Comparison of ENCODE assay signal across 10 mouse cellular contexts in genomic region chr9:44498421-44499355, GRCm38 (mm10). TPM values are rescaled to one million over a fixed set of nuclear protein-coding genes. Genes with fewer than 3 reads are reported as not detected.
DNase-seq lines count a peak whose midpoint lies in the region; ATAC-seq and TF ChIP-seq lines count a peak whose summit lies in the region.
"Had no signal": no experiment of that assay in that cellular context is flagged by ENCODE, and none has a peak within 500 bp of the region (broad histone marks: within the 10 kb centered on the region; RNA-seq: fewer than 3 reads in every experiment).

No protein-coding gene starts in this region.

- peaks cover 19% of the 10 kb centered on the region for H3K36me3 ChIP-seq in forebrain, embryonic 13.5 days (ENCODE audit: poor library complexity, severe bottlenecking)
- peaks cover 20% of the 10 kb centered on the region for H3K36me3 ChIP-seq in hindbrain, embryonic 10.5 days
- peaks cover 34% of the 10 kb centered on the region for H3K36me3 ChIP-seq in limb, embryonic 10.5 days
- peaks cover 13% of the 10 kb centered on the region for H3K36me3 ChIP-seq in midbrain, embryonic 10.5 days
- H3K36me3 ChIP-seq in stomach, embryonic 15.5 days: peaks cover 12% of the 10 kb centered on the region; the same call in 1 of the 2 replicates
- H3K36me3 ChIP-seq: G1E had no signal

- WGBS in bone marrow, adult 2 months: 2% methylated on average over 59 of the region's 59 CpGs
- WGBS in forebrain, embryonic 13.5 days: under 1% methylated on average over 59 of the region's 59 CpGs
- under 1% methylated on average over 59 of the region's 59 CpGs for WGBS in hindbrain, embryonic 10.5 days
- under 1% methylated on average over 59 of the region's 59 CpGs for WGBS in limb, embryonic 10.5 days
- under 1% methylated on average over 59 of the region's 59 CpGs for WGBS in midbrain, embryonic 10.5 days
- WGBS in stomach, embryonic 15.5 days: 1% methylated on average over 55 of the region's 59 CpGs

- H3K27me3 ChIP-seq in forebrain, embryonic 13.5 days: no peaks in the 10 kb centered on the region
- H3K27me3 ChIP-seq in hindbrain, embryonic 10.5 days (ENCODE audit: insufficient read depth, poor library complexity, severe bottlenecking): peaks cover 36% of the 10 kb centered on the region
- no peaks in the 10 kb centered on the region for H3K27me3 ChIP-seq in limb, embryonic 10.5 days (ENCODE audit: low read depth, poor library complexity, severe bottlenecking)
- H3K27me3 ChIP-seq in midbrain, embryonic 10.5 days (ENCODE audit: low read depth, poor library complexity, severe bottlenecking): peaks cover 49% of the 10 kb centered on the region
- H3K27me3 ChIP-seq in stomach, embryonic 15.5 days (replicated peaks): no peaks in the 10 kb centered on the region

- H3K4me2 ChIP-seq in forebrain, embryonic 13.5 days: peak overlapping the region; percentile 84
- H3K4me2 ChIP-seq in stomach, embryonic 15.5 days: peak overlapping the region; percentile 87

- no peak for DNase-seq in frontal cortex, postnatal 14 days (ENCODE audit: low spot score in 2 of 2)
- peak; percentile 86 for DNase-seq in hindbrain, embryonic 10.5 days (ENCODE audit: low spot score)
- peak; percentile 91 for DNase-seq in limb, embryonic 10.5 days (ENCODE audit: low spot score)
- DNase-seq in midbrain, embryonic 10.5 days (ENCODE audit: low spot score): peak; percentile 85

- no peak for TF ChIP-seq POLR2A in bone marrow, adult 2 months (IDR thresholded peaks at IDR 0.05; ENCODE audit: borderline replicate concordance, control insufficient read depth, low read depth, low read length)

- peak overlapping the region; percentile 68 for H3K9ac ChIP-seq in forebrain, embryonic 13.5 days
- H3K9ac ChIP-seq in stomach, embryonic 15.5 days: peak overlapping the region; percentile 32; the same call in 1 of the 2 replicates

- H3K9me3 ChIP-seq in forebrain, embryonic 13.5 days (replicated peaks): no peaks in the 10 kb centered on the region
- H3K9me3 ChIP-seq in hindbrain, embryonic 10.5 days: no peaks in the 10 kb centered on the region
- H3K9me3 ChIP-seq in limb, embryonic 10.5 days (replicated peaks): no peaks in the 10 kb centered on the region
- no peaks in the 10 kb centered on the region for H3K9me3 ChIP-seq in midbrain, embryonic 10.5 days (replicated peaks)
- no peaks in the 10 kb centered on the region for H3K9me3 ChIP-seq in stomach, embryonic 15.5 days
- H3K9me3 ChIP-seq: G1E had no signal

- peak; percentile 53 for TF ChIP-seq CTCF in bone marrow, adult 2 months (IDR thresholded peaks at IDR 0.05; ENCODE audit: control insufficient read depth, insufficient read depth, low read length)

- peak; percentile 16; the same call in 1 of the 2 replicates for ATAC-seq in frontal cortex, adult (ENCODE audit: low TSS enrichment)
- peak; percentile 80 for ATAC-seq in forebrain, embryonic 13.5 days
- peak; percentile 64 for ATAC-seq in stomach, embryonic 15.5 days (ENCODE audit: insufficient read depth, low FRiP score, low read depth)

- H3K4me1 ChIP-seq in bone marrow, adult 2 months (ENCODE audit: control insufficient read depth, insufficient read depth, low read length): peaks cover 8% of the 10 kb centered on the region
- H3K4me1 ChIP-seq in forebrain, embryonic 13.5 days: peaks cover 81% of the 10 kb centered on the region
- H3K4me1 ChIP-seq in hindbrain, embryonic 10.5 days (replicated peaks): peaks cover 81% of the 10 kb centered on the region
- H3K4me1 ChIP-seq in limb, embryonic 10.5 days: peaks cover 84% of the 10 kb centered on the region
- peaks cover 77% of the 10 kb centered on the region for H3K4me1 ChIP-seq in midbrain, embryonic 10.5 days
- H3K4me1 ChIP-seq in stomach, embryonic 15.5 days: peaks cover 79% of the 10 kb centered on the region

- no peak overlapping the region for H3K4me3 ChIP-seq in bone marrow, adult 2 months (replicated peaks; ENCODE audit: control insufficient read depth, low read depth, low read length)
- peak overlapping the region; percentile 43 for H3K4me3 ChIP-seq in forebrain, embryonic 13.5 days
- peak overlapping the region; percentile 61 for H3K4me3 ChIP-seq in hindbrain, embryonic 10.5 days
- peak overlapping the region; percentile 59 for H3K4me3 ChIP-seq in limb, embryonic 10.5 days
- H3K4me3 ChIP-seq in midbrain, embryonic 10.5 days: peak overlapping the region; percentile 58
- H3K4me3 ChIP-seq in stomach, embryonic 15.5 days (replicated peaks): peak overlapping the region; percentile 44

- no peak overlapping the region for H3K27ac ChIP-seq in bone marrow, adult 2 months (ENCODE audit: control insufficient read depth, insufficient read depth, low read depth, low read length, poor library complexity)
- H3K27ac ChIP-seq in forebrain, embryonic 13.5 days: peak overlapping the region; percentile 95
- H3K27ac ChIP-seq in hindbrain, embryonic 10.5 days: peak overlapping the region; percentile 87
- peak overlapping the region; percentile 92 for H3K27ac ChIP-seq in limb, embryonic 10.5 days
- H3K27ac ChIP-seq in midbrain, embryonic 10.5 days (replicated peaks): peak overlapping the region; percentile 84
- H3K27ac ChIP-seq in stomach, embryonic 15.5 days: peak overlapping the region; percentile 94
- H3K27ac ChIP-seq: macrophage had no signal

RNA-seq across cellular contexts. Expression of gene Bcl9l, which starts 16.1 kb away (rescaled TPM):
- 9.0 and 15.6 TPM in 2 replicates for polyA plus RNA-seq in bone marrow, adult 2 months (2011; ENCODE audit: insufficient read depth, insufficient read length, low replicate concordance, missing spikeins)
- 8.6 and 9.1 TPM in 2 replicates for polyA plus RNA-seq in forebrain, embryonic 13.5 days (2015; fragmentation: Nextera tagmentation; extraction: Ambion mirVana)
- 4.6 and 7.3 TPM in 2 replicates for polyA plus RNA-seq in hindbrain, embryonic 10.5 days (2016; fragmentation: Nextera tagmentation; extraction: Ambion mirVana)
- 9.0 and 12.1 TPM in 2 replicates for polyA plus RNA-seq in limb, embryonic 10.5 days (2016; fragmentation: Nextera tagmentation; extraction: Ambion mirVana)
- polyA plus RNA-seq in midbrain, embryonic 10.5 days (2016; fragmentation: Nextera tagmentation; extraction: Ambion mirVana): 3.9 and 4.7 TPM in 2 replicates
- 12.0 and 12.1 TPM in 2 replicates for polyA plus RNA-seq in stomach, embryonic 15.5 days (2015; fragmentation: Nextera tagmentation; extraction: Ambion mirVana)

RNA-seq across cellular contexts. Expression of gene Upk2, which starts 43.9 kb away (rescaled TPM):
- not detected in 2 replicates for polyA plus RNA-seq in bone marrow, adult 2 months (2011; ENCODE audit: insufficient read depth, insufficient read length, low replicate concordance, missing spikeins)
- not detected in 2 replicates for polyA plus RNA-seq in forebrain, embryonic 13.5 days (2015; fragmentation: Nextera tagmentation; extraction: Ambion mirVana)
- 0.14 TPM in 1 of 2 replicates, not detected in the other for polyA plus RNA-seq in hindbrain, embryonic 10.5 days (2016; fragmentation: Nextera tagmentation; extraction: Ambion mirVana)
- 0.36 TPM in 1 of 2 replicates, not detected in the other for polyA plus RNA-seq in limb, embryonic 10.5 days (2016; fragmentation: Nextera tagmentation; extraction: Ambion mirVana)
- not detected in 2 replicates for polyA plus RNA-seq in midbrain, embryonic 10.5 days (2016; fragmentation: Nextera tagmentation; extraction: Ambion mirVana)
- 18.2 and 26.2 TPM in 2 replicates for polyA plus RNA-seq in stomach, embryonic 15.5 days (2015; fragmentation: Nextera tagmentation; extraction: Ambion mirVana)
- polyA plus RNA-seq: G1E, macrophage had no signal

RNA-seq across cellular contexts. Expression of gene Foxr1, which starts 57.8 kb away (rescaled TPM):
- not detected in 2 replicates for polyA plus RNA-seq in bone marrow, adult 2 months (2011; ENCODE audit: insufficient read depth, insufficient read length, low replicate concordance, missing spikeins)
- not detected in 2 replicates for polyA plus RNA-seq in forebrain, embryonic 13.5 days (2015; fragmentation: Nextera tagmentation; extraction: Ambion mirVana)
- not detected in 2 replicates for polyA plus RNA-seq in hindbrain, embryonic 10.5 days (2016; fragmentation: Nextera tagmentation; extraction: Ambion mirVana)
- not detected in 2 replicates for polyA plus RNA-seq in limb, embryonic 10.5 days (2016; fragmentation: Nextera tagmentation; extraction: Ambion mirVana)
- not detected in 2 replicates for polyA plus RNA-seq in midbrain, embryonic 10.5 days (2016; fragmentation: Nextera tagmentation; extraction: Ambion mirVana)
- polyA plus RNA-seq in stomach, embryonic 15.5 days (2015; fragmentation: Nextera tagmentation; extraction: Ambion mirVana): not detected in 2 replicates
- polyA plus RNA-seq: G1E, macrophage had no signal

Comparison
In these comparisons a context has a peak if more than half of its experiments do, and no peak if none do; other contexts are left out.
1. ATAC-seq: peak in every context shown above with its lines; median percentile 80 in forebrain, embryonic 13.5 days; 64 in stomach, embryonic 15.5 days; 16 in frontal cortex, adult.
2. DNase-seq: peak in hindbrain, embryonic 10.5 days (single experiment), limb, embryonic 10.5 days (single experiment) and midbrain, embryonic 10.5 days (single experiment); none in frontal cortex, postnatal 14 days (0 of 2).
3. RNA of gene Upk2, which starts 43.9 kb away (polyA plus RNA-seq): 18.2 to 26.2 TPM in stomach, embryonic 15.5 days; 0.14 TPM in hindbrain, embryonic 10.5 days, 0.36 TPM in limb, embryonic 10.5 days, not detected in midbrain, embryonic 10.5 days, not detected in bone marrow, adult 2 months and not detected in forebrain, embryonic 13.5 days; every median in the first group is over 10 times any median in the second.